Mouse (Mus musculus) urinary bladder, postnatal 25 days (tissue): ENCODE results near the gene Parp8.

Source experiments
- DNase-seq: peaks from one replicate; pipeline ENCODE4 v3.0.0; 2022; ENCODE audit warnings: low spot score

The Parp8 gene

DNA sequence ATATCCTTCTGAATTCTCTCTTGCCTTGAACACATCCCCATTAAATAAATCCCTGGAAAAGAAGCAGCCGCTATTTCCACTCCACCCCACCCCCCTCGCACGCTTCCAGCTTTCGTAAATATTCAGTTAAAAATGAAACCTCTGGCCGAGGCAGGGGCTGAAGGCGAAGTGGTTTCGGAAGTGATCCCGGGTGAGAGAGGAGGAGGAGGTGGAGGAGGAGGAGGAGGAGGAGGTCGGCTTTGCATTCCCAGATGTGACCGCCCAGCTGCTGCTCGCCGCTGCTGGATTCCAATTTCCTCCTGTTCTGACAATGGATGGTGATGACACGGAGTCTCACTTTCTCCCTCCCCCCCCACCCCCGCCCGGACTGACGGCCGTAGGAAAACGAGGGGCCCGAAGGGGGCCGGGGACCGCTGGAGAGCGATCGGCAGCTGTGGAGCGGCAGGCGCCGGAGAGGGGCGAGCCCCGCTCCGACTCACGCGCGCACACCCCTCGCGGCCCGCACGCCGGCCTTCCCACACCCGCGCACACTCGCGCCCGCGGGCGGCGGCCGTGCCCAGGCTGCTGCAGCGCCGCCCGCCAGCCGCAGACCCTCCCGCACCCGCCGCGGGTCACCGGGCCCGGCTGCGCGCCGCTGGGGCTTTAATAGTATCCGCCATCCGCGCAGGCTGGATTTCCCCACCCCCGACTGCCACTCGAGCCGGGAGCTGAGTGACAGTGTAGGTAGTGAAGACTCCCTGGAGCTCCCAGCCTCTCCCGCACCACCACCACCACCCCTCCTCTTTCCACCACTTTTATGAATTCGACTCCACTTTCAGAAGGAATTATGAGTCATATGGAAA lies at the start of gene Parp8:
Parp8 (minus strand) TSS at position 312 of the 842 bp plus-strand sequence.
- peak; percentile 21 for DNase-seq

DNA sequence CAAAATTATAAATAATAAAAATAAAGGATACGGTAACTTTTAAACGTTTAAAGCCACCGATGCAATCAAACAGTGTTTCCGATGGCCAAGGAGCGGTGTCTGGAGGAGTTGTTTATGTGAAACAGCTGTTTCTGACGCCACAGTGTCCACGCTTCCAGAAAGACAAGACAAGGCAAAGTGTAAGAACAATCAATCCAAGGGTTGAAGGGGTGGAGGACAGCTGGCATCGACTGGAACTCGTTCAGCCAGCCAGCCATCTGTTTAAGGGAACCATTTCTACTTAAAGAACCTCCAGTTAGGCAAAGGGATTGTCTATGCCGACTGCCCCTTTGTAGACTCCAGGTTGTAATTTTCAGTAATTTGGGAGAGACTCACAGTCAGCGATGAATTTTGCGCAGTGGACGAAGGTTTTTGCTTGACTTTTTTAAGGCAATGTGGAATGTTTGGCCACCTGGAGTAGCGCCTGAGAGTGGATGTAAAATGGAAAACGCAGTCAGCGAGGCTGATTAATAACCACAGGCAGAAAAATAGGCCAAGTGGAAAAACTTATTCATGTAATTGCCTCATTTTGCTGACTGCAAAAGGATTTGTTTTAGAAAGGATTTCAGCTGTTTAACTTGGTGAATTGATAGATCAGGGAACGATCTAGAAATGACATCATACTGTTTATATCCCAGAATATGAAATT lies 37.4 kb upstream of the Parp8 start:
- no peak for DNase-seq

DNA sequence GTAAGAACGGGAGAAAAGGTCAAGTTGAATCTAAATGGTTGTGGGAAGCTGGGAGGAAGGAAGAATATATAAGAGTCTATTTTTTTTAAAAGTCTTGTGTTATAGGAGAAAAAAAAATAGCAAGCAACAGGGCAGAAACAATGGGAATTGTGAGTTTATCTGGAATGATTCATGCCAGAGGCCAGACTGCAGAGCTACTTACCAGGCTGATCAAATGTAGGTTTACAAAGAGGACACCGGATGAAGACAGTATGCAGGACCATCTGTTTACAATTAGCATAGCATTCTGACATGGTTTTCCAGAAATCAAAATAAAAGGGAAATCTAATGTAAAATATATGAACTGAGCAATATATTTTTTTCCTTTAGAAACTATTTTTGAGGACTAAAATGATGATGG lies 31.1 kb upstream of the Parp8 start:
- no peak for DNase-seq

- DNase-seq, result no peak
Measured at GRCm38 (mm10) chr13:117054811-117055496, 29.6 kb upstream of the Parp8 start.

- no peak for DNase-seq
Measured at GRCm38 (mm10) chr13:117052748-117053147, 27.4 kb upstream of the Parp8 start.

DNA sequence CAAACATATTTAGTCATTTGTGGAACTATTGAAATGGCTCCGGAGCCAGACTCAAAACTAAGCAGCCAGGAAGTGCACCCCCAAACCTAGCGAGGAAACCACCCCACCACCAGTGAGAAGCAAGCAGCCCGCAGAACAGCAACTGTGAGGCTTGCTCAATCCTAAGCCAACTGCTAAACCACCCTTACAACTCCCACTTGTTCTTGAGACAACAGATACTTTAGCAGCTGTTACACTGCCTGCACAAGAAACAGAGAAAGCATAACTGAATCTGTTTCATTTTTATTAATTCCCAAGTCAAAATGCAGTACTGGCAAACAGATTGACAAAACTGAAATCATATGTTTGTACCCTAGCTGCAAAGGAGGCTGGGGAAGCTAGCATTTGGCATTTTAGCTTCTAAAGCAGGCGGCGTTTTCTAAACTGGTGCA lies 23.2 kb upstream of the Parp8 start:
- no peak for DNase-seq

DNA sequence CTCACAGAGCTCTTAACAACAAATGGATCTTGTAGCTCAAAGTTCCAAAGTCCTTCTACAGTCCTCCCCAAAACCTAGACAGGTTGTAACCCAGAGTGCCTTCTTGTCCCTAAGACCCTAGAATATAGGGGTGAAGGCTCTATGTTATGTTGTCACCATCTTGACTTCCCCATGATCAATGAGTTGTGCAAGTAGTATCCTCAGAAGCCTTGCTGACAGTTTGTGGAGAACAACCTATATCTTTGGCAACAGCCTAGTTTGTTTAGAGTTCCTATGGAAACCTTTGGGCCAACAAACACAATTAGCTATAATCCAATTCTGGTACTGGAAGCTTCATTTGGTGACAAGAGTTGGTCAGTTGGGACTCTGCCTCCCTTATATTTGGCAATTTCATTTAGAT lies 18.2 kb upstream of the Parp8 start:
- DNase-seq, result no peak

DNA sequence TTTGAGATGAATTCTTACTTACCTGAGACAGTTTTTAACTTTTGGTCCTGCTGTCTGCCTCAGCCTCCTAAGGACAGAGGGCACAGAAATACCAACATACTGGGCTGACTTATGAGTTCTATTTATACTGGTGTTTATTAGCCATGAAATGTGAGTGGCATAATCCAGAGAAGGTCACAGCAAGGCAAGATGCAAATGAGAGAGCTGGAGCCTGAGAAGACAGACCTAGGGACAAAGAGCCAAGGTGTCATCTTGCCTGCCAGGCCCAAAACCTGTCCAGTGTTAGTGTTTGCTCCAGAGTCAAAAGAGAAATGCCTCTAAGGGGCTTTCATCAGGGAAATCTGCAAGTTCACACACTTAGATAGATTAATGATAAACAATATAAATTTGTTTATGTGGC lies 15.7 kb upstream of the Parp8 start:
- no peak for DNase-seq

DNA sequence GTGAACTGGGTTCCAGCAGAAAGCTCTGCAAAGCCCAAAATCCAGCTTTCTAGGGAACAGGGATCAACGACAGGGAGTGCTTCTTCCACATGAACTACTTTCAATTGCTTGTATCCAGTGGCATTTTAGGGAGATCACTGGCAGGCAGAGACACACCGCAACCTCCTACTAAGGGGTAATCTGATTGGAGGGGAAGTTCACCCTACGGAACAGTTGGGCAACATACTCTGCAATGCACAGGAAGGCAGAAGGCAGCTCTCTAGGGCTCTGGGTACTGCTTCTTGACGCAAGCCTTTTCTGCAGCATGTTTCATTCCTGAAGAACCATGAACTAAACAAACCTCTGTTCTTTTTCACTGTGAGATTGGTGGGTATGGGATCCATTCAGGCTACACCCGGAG lies 10.9 kb upstream of the Parp8 start:
- no peak for DNase-seq

- DNase-seq, result no peak
Measured at GRCm38 (mm10) chr13:117035121-117035520, 9.8 kb upstream of the Parp8 start.

DNA sequence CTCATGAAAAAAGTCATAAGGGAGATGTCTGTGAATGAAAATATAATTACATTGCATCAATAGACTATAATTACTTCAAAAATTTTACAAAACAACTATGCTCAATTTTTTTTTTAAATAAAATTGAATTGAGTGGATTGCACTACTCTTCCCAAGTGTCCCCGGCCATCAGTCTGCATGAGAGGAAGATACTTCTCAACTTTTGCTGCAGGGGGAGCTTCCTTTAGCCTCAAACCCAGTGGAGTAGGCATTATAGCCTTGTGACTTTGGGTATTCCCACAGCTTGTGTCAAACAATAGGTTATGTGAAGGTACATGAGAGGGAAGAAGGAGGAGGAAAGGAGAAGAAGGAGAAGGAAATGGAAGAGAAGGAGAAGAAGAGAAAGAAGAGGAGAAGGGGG lies 9.3 kb upstream of the Parp8 start:
- DNase-seq, result no peak

- no peak for DNase-seq
Measured at GRCm38 (mm10) chr13:117033676-117034308, 8.5 kb upstream of the Parp8 start.

DNA sequence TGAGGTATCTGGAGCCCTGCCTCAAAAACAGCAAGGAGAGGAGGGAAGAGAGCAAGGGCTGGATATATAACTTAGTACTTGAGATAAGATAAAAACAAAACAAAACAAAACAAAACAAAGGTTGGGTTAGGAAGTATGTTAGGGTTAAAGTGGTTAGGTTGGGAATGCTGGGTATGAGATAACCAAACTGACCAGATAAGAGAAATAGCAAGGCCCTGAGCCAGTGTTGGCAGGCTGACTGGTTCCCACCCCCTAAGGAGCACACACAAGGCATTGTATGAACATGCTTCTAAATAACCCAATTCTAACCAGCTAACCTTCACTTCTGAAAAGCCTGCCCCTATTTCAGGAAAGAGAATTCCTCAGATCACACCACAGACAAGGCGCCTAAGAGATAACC lies 7.1 kb upstream of the Parp8 start:
- DNase-seq, result no peak

DNA sequence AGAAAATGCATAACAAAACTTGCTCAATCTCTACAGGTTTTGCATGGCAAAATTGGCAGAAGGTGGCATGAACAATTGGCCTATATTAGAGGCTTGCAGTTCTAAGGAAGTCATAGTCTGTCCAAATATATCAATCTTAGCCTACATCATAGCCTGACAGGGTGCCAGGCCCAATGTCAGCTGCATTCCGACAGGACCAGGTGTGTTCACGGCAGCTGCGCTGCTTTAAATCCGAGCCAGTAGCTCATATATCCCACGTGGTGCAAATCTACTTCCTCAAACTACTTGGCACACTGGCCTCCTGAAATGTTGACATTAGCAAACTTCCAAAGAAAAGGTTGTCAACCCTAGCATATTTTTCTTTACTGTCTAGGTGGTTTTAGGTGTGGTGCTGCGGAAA lies 6.2 kb upstream of the Parp8 start:
- no peak for DNase-seq

GRCm38 (mm10) chr13:117028221-117028620 lies 2.9 kb upstream of the Parp8 start:
- no peak for DNase-seq

GRCm38 (mm10) chr13:117027336-117027735 lies 2.0 kb upstream of the Parp8 start:
- no peak for DNase-seq

- no peak for DNase-seq
Measured at GRCm38 (mm10) chr13:117026276-117026780, 991 bp upstream of the Parp8 start.

DNA sequence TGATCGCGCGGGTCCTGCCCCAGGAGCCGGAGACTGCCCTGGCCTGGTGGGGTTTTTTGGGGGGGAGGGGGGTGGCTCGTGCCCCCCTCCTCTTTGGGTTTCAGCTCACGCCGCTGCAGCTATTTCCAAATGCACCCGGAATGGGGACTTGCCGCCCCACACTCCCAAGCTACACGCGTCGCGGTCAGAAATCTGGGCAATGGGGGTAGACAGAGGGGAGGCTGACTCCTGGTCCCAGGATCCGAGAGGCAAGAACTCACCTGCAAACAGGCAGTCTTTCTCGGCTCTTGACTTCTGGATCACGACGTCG lies 466 bp downstream of the Parp8 start:
- DNase-seq, result no peak

- peak; percentile 49 for DNase-seq
Measured at GRCm38 (mm10) chr13:117024127-117024915, 1.0 kb downstream of the Parp8 start.

DNA sequence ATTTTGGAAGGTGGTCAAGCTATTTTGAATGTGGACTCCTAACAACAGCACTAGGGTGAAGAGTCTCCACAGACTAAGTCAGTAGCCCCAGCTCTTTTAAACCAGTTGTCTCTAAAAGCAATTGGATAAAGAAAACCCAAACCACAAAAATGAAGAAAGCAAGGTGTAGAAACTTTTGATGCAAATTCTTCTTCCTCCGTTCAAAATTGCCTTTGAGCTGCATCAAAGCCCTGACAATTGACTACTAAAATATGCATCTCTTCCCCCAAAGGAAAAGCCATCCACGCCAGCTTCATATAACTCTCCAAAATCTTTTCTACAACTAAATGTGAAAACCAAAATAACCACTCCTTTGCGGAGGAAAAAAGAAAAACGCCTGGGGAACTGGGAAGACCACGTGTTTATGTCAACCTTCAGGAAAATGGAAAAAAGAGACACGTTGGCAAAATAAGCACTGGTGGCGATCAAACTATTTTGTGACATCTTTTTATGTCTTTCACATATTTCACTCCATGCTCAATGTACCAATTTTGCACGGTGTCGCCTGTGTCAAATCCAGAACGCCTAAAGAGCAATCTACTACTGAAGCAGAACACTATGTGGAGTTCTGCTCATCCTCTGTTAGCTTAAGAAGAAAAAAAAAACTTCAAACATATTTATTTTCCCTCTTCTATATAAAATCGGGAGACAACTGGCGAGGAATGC lies 1.8 kb downstream of the Parp8 start:
- no peak for DNase-seq

DNA sequence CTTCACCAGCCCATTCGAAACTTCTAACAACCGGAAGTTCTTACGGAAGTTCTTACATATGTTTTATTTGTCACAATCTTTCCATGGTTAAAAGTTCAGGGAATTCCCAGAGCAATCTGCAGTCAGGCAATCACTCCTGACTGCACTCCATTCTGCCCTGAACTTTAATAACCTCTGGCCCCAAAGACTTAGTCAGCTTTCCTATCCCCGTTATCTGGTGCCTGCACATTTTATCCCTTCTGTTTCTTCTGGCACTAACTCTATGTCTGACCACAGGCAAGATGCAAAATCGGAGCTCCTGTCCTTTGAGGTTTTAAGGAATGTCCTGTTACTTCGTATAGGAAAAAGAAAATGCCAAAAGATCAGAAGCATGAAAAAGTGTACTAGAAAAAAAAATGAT lies 4.7 kb downstream of the Parp8 start:
- no peak for DNase-seq
